Mouse (Mus musculus) MEL (cell line): ENCODE measurements around the gene Plcg2. TPM values are rescaled to one million over a fixed set of nuclear protein-coding genes. Genes with fewer than 3 reads are reported as not detected.

Experiments
- DNase-seq: peaks from one replicate; pipeline ENCODE4 v3.0.0; 2011; ENCODE audit warnings: low read depth, low spot score
- H3K27ac ChIP-seq: 2 replicates; pipeline ENCODE4 v1.5.1; 2012; ENCODE audit warnings: low read depth, mild to moderate bottlenecking, control low read depth, low read length, moderate library complexity; ENCODE audit not compliant: control insufficient read depth
- H3K27me3 ChIP-seq, 2 experiments: fragments of 150-350 bp in 1 of 2; sonication (generic) in 1 of 2; 2 replicates each; pipeline ENCODE4 v1.6.1; 2012; ENCODE audit warnings: low read length in 2 of 2, mild to moderate bottlenecking in 2 of 2, improper control_type of control experiment in 1 of 2, moderate library complexity in 1 of 2; ENCODE audit not compliant: insufficient read depth in 2 of 2, control insufficient read depth in 1 of 2
- H3K36me3 ChIP-seq, 2 experiments: 2 replicates each; pipeline ENCODE4 v1.6.1; 2012 to 2014; ENCODE audit warnings: low read length in 2 of 2, improper control_type of control experiment in 1 of 2, inconsistent platforms in 1 of 2, mild to moderate bottlenecking in 1 of 2; ENCODE audit not compliant: insufficient read depth in 2 of 2, control insufficient read depth in 1 of 2
- H3K4me1 ChIP-seq, 2 experiments: fragments of 150-350 bp in 1 of 2; sonication (generic) in 1 of 2; 2 replicates each; pipeline ENCODE4 v1.6.1; 2012; ENCODE audit warnings: low read length in 2 of 2, improper control_type of control experiment in 1 of 2, mild to moderate bottlenecking in 1 of 2; ENCODE audit not compliant: insufficient read depth in 2 of 2, control insufficient read depth in 1 of 2
- H3K4me3 ChIP-seq, 2 experiments: fragments of 150-350 bp in 1 of 2; sonication (generic) in 1 of 2; 2 replicates each; pipeline ENCODE4 v1.5.1; 2012; ENCODE audit warnings: low read depth in 2 of 2, low read length in 2 of 2, mild to moderate bottlenecking in 2 of 2, moderate library complexity in 2 of 2, control low read depth in 1 of 2, improper control_type of control experiment in 1 of 2; ENCODE audit not compliant: control insufficient read depth in 1 of 2, insufficient read depth in 1 of 2
- H3K79me2 ChIP-seq: 2 replicates; pipeline ENCODE4 v1.6.1; 2012; ENCODE audit warnings: mild to moderate bottlenecking, low read length, moderate library complexity; ENCODE audit not compliant: control insufficient read depth, poor library complexity, insufficient read depth
- H3K9ac ChIP-seq: 2 replicates; pipeline ENCODE4 v1.6.1; 2012; ENCODE audit warnings: low read depth, mild to moderate bottlenecking, control low read depth, low read length, moderate library complexity; ENCODE audit not compliant: control insufficient read depth, poor library complexity, severe bottlenecking
- H3K9me3 ChIP-seq: fragments of 150-350 bp; sonication (generic); replicated peaks from 2 replicates; pipeline ENCODE4 v1.6.1; 2012; ENCODE audit warnings: mild to moderate bottlenecking, low read length, improper control_type of control experiment, moderate library complexity; ENCODE audit not compliant: insufficient read depth
- CHD1 ChIP-seq: IDR thresholded peaks from 2 replicates; pipeline ENCODE4 v1.6.1; 2012; ENCODE audit warnings: low read depth, mild to moderate bottlenecking, inconsistent platforms, low read length, improper control_type of control experiment
- E2F4 ChIP-seq: IDR thresholded peaks from 2 replicates; pipeline ENCODE4 v1.6.1; 2011; ENCODE audit warnings: low read depth, low read length, improper control_type of control experiment, borderline replicate concordance
- ETS1 ChIP-seq: IDR thresholded peaks from 2 replicates; pipeline ENCODE4 v1.6.1; 2012; ENCODE audit warnings: low read depth, mild to moderate bottlenecking, inconsistent platforms, low read length, improper control_type of control experiment, moderate library complexity
- GABPA ChIP-seq: IDR thresholded peaks from 2 replicates; pipeline ENCODE4 v1.6.1; 2012; ENCODE audit warnings: low read depth, mild to moderate bottlenecking, inconsistent platforms, low read length, improper control_type of control experiment, moderate library complexity
- HCFC1 ChIP-seq: IDR thresholded peaks from 2 replicates; pipeline ENCODE4 v1.6.1; 2012; ENCODE audit warnings: low read depth, mild to moderate bottlenecking, inconsistent platforms, low read length, improper control_type of control experiment, moderate library complexity
- MAFK ChIP-seq: IDR thresholded peaks from 2 replicates; pipeline ENCODE4 v1.6.1; 2011; ENCODE audit warnings: low read depth, mild to moderate bottlenecking, low read length, improper control_type of control experiment, borderline replicate concordance
- MAX ChIP-seq: IDR thresholded peaks from 2 replicates; pipeline ENCODE4 v1.6.1; 2011; ENCODE audit warnings: low read length, improper control_type of control experiment
- MEF2A ChIP-seq: IDR thresholded peaks from 2 replicates; pipeline ENCODE4 v1.6.1; 2014; ENCODE audit warnings: low read depth, mild to moderate bottlenecking, inconsistent platforms, low read length, improper control_type of control experiment; ENCODE audit not compliant: poor library complexity, insufficient replicate concordance, severe bottlenecking; ENCODE audit errors: extremely low read depth
- MXI1 ChIP-seq: IDR thresholded peaks from 2 replicates; pipeline ENCODE4 v1.6.1; 2011; ENCODE audit warnings: mild to moderate bottlenecking, low read depth, low read length, improper control_type of control experiment
- NELFE ChIP-seq: IDR thresholded peaks from 2 replicates; pipeline ENCODE4 v1.6.1; 2011; ENCODE audit warnings: low read depth, low read length, improper control_type of control experiment
- NRF1 ChIP-seq: IDR thresholded peaks from 2 replicates; pipeline ENCODE4 v1.6.1; 2014; ENCODE audit warnings: low read depth, mild to moderate bottlenecking, inconsistent platforms, low read length, improper control_type of control experiment, moderate library complexity; ENCODE audit not compliant: poor library complexity, insufficient read depth, severe bottlenecking
- POLR2A ChIP-seq, 2 experiments: IDR thresholded peaks; 2 replicates each; pipeline ENCODE4 v1.6.1; 2011 to 2012; ENCODE audit warnings: low read length in 2 of 2, mild to moderate bottlenecking in 2 of 2, control low read depth in 1 of 2, improper control_type of control experiment in 1 of 2, low read depth in 1 of 2, moderate library complexity in 1 of 2; ENCODE audit not compliant: control insufficient read depth in 1 of 2, insufficient read depth in 1 of 2, poor library complexity in 1 of 2
- POLR2AphosphoS2 ChIP-seq: IDR thresholded peaks from 2 replicates; pipeline ENCODE4 v1.6.1; 2011; ENCODE audit warnings: low read length, improper control_type of control experiment
- RAD21 ChIP-seq: IDR thresholded peaks from 2 replicates; pipeline ENCODE4 v1.6.1; 2011; ENCODE audit warnings: mild to moderate bottlenecking, low read depth, low read length, improper control_type of control experiment
- SMC3 ChIP-seq: IDR thresholded peaks from 2 replicates; pipeline ENCODE4 v1.6.1; 2011; ENCODE audit warnings: low read depth, low read length, improper control_type of control experiment
- TAL1 ChIP-seq: IDR thresholded peaks from 2 replicates; pipeline ENCODE4 v1.6.1; 2012; ENCODE audit warnings: mild to moderate bottlenecking, inconsistent platforms, low read length, moderate library complexity, mixed read lengths
- UBTF ChIP-seq: IDR thresholded peaks from 2 replicates; pipeline ENCODE4 v1.6.1; 2012; ENCODE audit warnings: low read depth, mild to moderate bottlenecking, inconsistent platforms, low read length, improper control_type of control experiment, moderate library complexity, borderline replicate concordance; ENCODE audit not compliant: insufficient read depth
- USF1 ChIP-seq: IDR thresholded peaks from 2 replicates; pipeline ENCODE4 v1.6.1; 2014; ENCODE audit warnings: low read depth, mild to moderate bottlenecking, inconsistent platforms, low read length, improper control_type of control experiment, moderate library complexity
- USF2 ChIP-seq, 2 experiments: IDR thresholded peaks; 2 replicates each; pipeline ENCODE4 v1.6.1; 2011 to 2012; ENCODE audit warnings: improper control_type of control experiment in 2 of 2, low read length in 2 of 2, borderline replicate concordance in 1 of 2, inconsistent platforms in 1 of 2, low read depth in 1 of 2, mild to moderate bottlenecking in 1 of 2; ENCODE audit not compliant: insufficient read depth in 1 of 2
- polyA plus RNA-seq, 2 experiments: library from polyadenylated mRNA; stranded (reverse) in 1 of 2; unstranded in 1 of 2; fragments of >175 nt in 1 of 2; fragments of >200 nt in 1 of 2; gene quantifications; 2 replicates each; pipeline versions ENCODE4 v1.2.1 to v1.2.4; 2012; ENCODE audit warnings: low replicate concordance in 2 of 2, low read depth in 1 of 2; ENCODE audit not compliant: insufficient read length in 2 of 2, insufficient read depth in 1 of 2, missing spikeins in 1 of 2
- total RNA-seq: library from RNA; depleted of rRNA; stranded (reverse); fragments of 300-350 nt; gene quantifications from 2 replicates; pipeline ENCODE4 v1.2.3, GENCODE M21; 2012; rRNA removed

Gene Plcg2
- total RNA-seq (19.0 and 21.0 TPM in 2 replicates), polyA plus RNA-seq (10 to 100 TPM; 23.3 to 78.7 TPM)

GRCm38 (mm10) chr8:117498179-117498914, at the start of gene Plcg2:
Plcg2 (plus strand) TSS chr8:117498291.
- no peaks in the 10 kb centered on the region for H3K9me3 ChIP-seq
- no peaks in the 10 kb centered on the region for H3K27me3 ChIP-seq
- peaks cover 0 to 6% of the 10 kb centered on the region in 2 experiments; a peak in 1 of 4 replicates for H3K4me1 ChIP-seq
- no peak within 1 kb of the TSS for H3K27ac ChIP-seq
- peak within 1 kb of the TSS; percentile 83 for H3K9ac ChIP-seq
- peak; percentile 83 for DNase-seq
- H3K4me3 ChIP-seq = peak within 1 kb of the TSS; percentile 77 to 84
- peaks cover 5% of the 10 kb centered on the region; the same call in 1 of the 2 replicates for H3K79me2 ChIP-seq
- TF ChIP-seq NRF1 (0 out of 2 replicates have a peak, but pooled peaks have one; percentile 19), MXI1 (peak; percentile 87), NELFE (peak; percentile 52), MEF2A (no peak), E2F4 (no peak), POLR2AphosphoS2 (no peak), RAD21 (no peak), HCFC1 (no peak; the same call in 1 of the 2 replicates), ETS1 (peak; percentile 7; the same call in 1 of the 2 replicates), MAFK (no peak), MAX (peak; percentile 92), UBTF (no peak), SMC3 (no peak), USF1 (peak; percentile 97), USF2 (IDR thresholded peaks at IDR 0.05; ENCODE audit: borderline replicate concordance in 1 of 2, insufficient read depth in 1 of 2, low read depth in 1 of 2, low read length in 2 of 2) (peak in 1 of 2 experiments; percentile 75; a peak in 2 of 4 replicates), TAL1 (no peak), POLR2A (IDR thresholded peaks at IDR 0.05; ENCODE audit: control insufficient read depth in 1 of 2, insufficient read depth in 1 of 2, low read depth in 1 of 2, low read length in 2 of 2, poor library complexity in 1 of 2) (peak; percentile 65 to 68), CHD1 (no peak)
- TF ChIP-seq, all 39 proteins: peak for 8
- H3K36me3 ChIP-seq = no peaks in the 10 kb centered on the region; a peak in 1 of 4 replicates

- no peaks in the 10 kb centered on the region for H3K4me1 ChIP-seq
- H3K9ac ChIP-seq = no peak overlapping the region
- H3K4me3 ChIP-seq = no peak overlapping the region
- H3K27ac ChIP-seq = no peak overlapping the region
- H3K36me3 ChIP-seq = peaks cover 0 to 5% of the 10 kb centered on the region in 2 experiments; a peak in 1 of 4 replicates
- DNase-seq = no peak
- no peaks in the 10 kb centered on the region for H3K9me3 ChIP-seq
- no peak for TF ChIP-seq GABPA
- no peak for TF ChIP-seq CHD1
- no peaks in the 10 kb centered on the region for H3K27me3 ChIP-seq
- no peaks in the 10 kb centered on the region for H3K79me2 ChIP-seq
Measured at GRCm38 (mm10) chr8:117451072-117451471, 47.0 kb upstream of the Plcg2 start.
